Mouse (Mus musculus): Measurements from ENCODE around the gene Sfxn4.
A peak's percentile ranks its signal among the peaks of the same experiment; 100 is the strongest.
"Not testable (repeated sequence)": the region's sequence is repeated elsewhere in the genome, so short reads cannot be mapped to it uniquely, and the experiment has no call there.

Sfxn4 gene

DNA sequence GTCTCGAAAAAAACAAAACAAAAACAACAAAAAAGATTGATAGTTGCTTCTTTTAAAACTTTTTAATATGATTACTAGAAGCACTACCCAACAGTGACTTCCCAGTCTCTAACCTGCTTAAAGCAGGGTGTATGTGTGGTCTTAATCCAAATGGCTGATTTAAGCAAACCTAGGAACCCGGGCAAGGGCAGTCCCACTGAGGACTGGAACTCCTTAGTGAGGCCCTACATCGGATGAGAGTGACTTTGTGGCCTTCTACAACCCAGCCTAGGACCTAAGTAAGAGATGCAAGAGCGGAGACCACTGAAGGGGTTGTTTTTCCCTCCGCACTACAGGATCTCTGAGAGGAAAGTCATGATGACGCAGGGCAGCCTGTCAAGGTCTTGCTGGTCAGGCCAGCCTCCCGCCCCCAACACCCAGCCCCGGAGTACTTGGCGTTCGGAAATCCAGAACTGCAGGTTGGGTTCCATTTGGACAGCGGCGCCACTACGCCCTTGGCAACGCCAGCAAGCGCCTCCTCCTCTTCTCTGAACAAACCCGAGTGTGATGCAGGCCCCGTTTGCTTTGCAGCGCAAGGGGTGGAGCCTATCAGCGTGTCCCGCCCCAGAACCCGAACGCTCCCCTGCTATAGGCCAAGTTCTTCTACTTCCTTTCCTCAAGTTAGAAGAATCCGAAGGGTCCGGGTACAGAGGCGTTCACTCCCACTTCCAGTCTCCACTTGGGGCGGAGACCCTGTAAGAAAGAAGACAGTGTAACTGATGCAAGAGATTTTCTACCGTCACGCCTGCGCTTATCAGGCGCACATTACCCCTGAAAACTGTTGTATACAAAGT, at the start of gene Sfxn4:
Sfxn4 (minus strand) TSS at position 612 of the 833 bp plus-strand sequence.
- DNase-seq, result peak; percentile 93

DNA sequence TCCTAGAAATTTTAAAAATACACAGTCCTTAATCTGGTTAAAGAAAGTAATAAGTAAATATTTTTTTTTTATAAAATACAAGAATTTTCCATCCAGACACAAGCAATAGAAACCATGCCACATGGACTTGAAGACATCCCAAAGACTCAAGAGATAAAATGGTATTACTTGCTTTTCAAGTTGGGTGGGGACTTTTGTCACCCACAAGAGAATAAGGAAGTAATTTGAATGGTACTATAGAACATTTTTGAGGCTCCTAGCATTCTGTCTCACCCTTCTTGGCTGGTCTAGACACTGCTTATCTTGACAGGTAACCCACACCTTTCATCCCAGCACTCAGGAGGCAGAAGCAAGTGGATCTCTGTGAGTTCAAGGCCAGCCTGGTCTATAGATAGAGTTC, 49.0 kb upstream of the Sfxn4 start:
- DNase-seq, result no peak

DNA sequence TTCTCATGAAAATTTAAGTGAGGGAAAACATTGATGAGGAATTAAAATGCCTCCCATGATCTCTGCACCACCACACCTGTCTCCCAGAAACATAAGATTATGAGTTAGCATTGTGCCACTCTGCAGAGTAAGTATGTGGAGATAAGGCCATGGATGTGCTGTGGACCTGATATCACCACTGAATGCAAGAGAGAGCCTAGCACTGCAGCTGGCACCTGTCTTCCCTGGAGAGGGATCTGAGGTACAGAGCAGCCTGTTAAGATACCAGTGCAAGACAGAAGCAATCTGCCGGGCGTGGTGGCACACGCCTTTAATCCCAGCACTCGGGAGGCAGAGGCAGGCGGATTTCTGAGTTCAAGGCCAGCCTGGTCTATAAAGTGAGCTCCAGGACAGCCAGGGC, 44.2 kb upstream of the Sfxn4 start:
- DNase-seq, result no peak

DNA sequence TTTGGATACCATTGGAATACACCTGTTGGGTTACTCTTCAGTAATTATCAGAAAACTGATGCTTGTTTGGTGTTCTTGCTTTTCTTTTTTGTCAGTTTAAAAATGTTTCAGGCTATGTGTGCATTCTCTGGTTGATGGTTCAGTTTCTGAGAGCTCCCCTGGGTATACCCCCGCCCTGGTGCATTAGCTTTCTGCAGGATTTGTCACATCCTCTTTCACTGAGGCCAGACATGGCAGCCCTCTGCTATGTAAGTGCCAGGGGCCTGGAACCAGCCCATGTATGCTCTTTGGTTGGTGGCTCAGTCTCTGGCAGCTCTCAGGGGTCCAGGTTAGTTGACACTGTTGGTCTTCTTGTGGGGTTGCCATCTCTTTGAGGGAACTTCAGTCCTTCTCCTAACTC, 42.7 kb upstream of the Sfxn4 start:
- DNase-seq, result no peak

DNA sequence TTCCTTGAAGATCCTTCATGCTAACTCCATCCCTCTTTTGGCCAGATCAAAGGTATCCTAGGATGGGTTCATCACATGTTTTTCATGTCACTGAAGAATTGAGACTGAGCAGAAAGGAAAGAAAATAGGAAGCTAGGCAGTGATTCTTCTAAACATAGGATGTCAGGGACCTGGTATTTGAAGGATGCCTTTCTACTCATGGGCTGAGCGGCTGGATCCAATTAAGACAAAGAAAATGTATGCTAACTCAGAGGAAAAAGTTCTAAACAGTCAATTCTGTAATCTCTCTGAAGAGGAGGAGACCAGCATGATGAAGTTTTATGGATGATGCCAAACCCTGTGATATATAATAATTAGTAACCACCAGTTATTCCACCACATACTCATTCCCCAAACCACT, 41.9 kb upstream of the Sfxn4 start:
- no peak for DNase-seq

DNA sequence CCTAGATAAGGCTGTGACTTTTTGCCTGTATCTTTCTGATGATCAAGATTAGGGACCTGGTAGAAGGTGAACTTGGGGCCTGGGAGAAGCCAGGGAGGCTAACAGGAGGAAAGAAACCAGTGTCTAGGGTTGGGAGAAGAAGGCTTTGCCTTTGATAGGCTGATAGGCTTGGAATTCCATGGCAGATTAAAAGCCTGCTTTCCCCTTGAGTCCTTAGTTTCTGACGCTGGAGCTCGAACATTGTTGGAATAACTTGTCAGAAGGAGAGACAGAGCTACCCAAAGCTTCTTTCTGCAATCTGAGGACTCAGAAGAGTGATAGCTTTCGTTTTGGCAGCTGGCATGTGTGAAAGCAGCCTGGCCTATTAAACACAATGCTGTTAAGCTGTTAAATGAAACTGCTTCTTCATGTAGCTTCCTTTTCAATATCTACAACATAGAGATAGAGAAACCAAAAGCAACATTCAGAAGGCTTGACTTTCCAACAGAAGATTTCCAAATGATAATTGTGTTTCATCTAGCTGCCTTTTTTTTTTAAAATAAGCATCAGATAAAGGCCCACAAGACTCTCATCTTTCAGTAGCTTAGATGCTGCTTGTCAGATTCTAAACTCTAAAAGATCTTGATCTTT, 34.1 kb upstream of the Sfxn4 start:
- DNase-seq, result no peak

DNA sequence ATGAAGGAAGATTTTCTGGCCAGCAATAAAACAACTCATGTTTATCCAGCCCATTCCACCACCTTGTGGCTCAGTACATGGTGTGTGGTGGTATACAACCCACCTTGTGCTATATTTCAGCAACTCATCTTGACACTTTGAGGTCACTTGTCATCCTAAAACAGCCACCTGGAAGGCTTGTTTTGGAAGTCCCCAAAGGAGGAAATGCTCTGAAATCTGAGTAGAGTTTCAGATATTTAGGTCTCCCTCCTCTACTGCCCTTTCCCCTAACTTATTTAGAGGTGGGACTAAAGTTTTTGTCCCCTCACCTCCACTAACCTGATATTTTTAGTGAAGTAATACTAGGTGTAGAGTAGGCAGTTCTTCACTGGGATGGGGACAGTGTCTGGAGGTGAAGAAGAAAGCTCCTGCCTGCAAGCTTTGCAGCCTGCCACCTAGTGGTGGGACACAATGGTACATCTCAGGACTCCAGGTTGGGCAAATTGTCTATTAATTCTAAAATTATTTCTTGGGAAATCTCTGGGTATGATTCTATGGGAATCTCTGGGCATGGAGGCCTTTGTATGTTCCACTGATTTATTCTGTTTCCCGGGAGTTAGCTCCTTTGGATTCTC, 30.8 kb upstream of the Sfxn4 start:
- peak; percentile 83 for DNase-seq

GRCm38 (mm10) chr19:60891123-60891470, 29.8 kb upstream of the Sfxn4 start:
- DNase-seq, result peak; percentile 43

GRCm38 (mm10) chr19:60890391-60891122, 29.3 kb upstream of the Sfxn4 start:
- no peak for DNase-seq

- DNase-seq, result peak; percentile 99
Observed at GRCm38 (mm10) chr19:60889714-60890315, 28.5 kb upstream of the Sfxn4 start, which contains the start of gene Grk5. Grk5 (plus strand) TSS chr19:60889749.

- DNase-seq, result peak; percentile 85
Observed at GRCm38 (mm10) chr19:60889101-60889713, 27.9 kb upstream of the Sfxn4 start.

- no peak for DNase-seq
Observed at GRCm38 (mm10) chr19:60887637-60888036, 26.4 kb upstream of the Sfxn4 start.

DNA sequence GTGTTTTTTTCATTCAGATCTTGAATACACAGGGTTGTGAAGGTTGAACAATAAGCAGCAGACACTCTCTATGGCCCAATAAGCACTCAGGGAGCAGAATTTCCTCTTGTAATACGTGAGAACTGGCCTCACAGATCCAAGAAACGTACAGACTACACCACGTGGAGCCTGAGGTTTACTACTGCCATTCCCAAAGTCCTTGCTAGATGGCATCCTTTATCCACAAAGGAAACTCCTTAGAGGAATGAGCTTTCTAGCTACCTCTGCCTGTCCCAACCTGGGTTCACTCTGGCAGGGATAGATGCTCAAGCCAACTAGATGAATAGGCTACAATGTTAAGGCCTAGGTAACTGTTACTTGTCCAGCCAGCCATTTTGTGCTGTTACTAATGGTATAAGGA, 21.9 kb upstream of the Sfxn4 start:
- DNase-seq, result peak; percentile 52

GRCm38 (mm10) chr19:60874064-60874694, 12.9 kb upstream of the Sfxn4 start, which contains the start of gene Prdx3:
Prdx3 (minus strand) TSS chr19:60874556.
- peak; percentile 97 for DNase-seq

GRCm38 (mm10) chr19:60873501-60873900, 12.2 kb upstream of the Sfxn4 start:
- DNase-seq, result peak; percentile 37

GRCm38 (mm10) chr19:60872272-60872671, 11.0 kb upstream of the Sfxn4 start:
- DNase-seq, result no peak

DNA sequence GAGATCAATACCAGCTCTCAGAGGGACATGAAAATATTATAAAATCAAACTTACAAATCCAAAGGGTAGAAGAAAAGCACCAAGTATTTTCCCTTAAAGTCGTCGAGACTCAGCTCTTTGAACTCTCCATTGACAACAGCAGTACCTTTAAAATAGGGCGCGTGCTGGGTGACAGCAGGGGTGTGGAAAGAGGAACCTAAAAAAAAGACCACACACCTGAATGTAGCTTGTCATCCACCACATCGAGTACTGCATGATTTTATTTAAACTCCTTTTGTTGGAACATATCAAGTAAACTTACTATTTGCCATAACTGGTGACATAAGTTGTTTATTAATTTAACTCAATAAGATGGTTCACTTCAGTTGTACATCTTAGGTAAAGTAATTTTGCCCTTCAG, 10.1 kb upstream of the Sfxn4 start:
- no peak for DNase-seq

DNA sequence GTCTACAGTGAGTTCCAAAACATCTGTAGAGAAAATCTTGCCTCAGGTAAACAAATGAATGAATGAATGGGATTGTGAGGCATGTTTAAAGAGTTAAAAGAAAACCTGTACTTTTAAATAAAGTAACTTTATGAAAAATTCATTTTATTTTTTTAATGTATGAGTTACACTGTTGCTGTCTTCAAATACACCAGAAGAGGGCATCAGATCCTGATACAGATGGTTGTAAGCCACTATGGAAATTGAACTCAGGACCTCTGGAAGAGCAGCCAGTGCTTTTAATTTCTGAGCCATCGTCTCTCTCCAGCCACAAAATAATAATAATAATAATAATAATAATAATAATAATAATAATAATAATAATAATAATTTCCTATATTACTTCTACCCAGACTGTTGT, 9.2 kb upstream of the Sfxn4 start:
- no peak for DNase-seq

GRCm38 (mm10) chr19:60866169-60866568, 4.9 kb upstream of the Sfxn4 start:
- not testable (repeated sequence) for DNase-seq

- DNase-seq, result no peak
Observed at GRCm38 (mm10) chr19:60845731-60846130, 15.5 kb downstream of the Sfxn4 start.

GRCm38 (mm10) chr19:60843324-60843723, 18.0 kb downstream of the Sfxn4 start:
- DNase-seq, result no peak

DNA sequence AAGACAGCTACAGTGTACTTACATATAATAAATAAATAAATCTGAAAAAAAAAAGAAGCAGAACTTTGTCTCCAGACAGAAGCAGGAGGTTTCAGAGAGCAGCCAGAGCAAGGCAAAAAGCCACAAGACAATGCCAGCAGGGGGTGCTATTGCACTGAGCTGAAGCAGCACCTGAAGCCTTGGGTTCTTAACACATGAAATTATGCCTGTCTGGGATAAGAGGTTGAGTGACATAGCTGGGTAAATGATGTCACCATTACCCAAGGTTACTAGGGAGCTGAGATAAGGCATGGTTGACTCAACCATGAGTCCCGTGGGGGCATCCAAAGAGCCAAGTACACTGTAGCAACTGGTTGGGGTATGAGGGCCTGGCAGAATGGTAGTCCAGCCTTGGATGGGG, 23.5 kb downstream of the Sfxn4 start:
- peak; percentile 83 for DNase-seq

Measured in kidney, postnatal 10 days (tissue).